Mouse (Mus musculus) kidney, adult 9 months (tissue): Measurements from ENCODE around the gene 4930447C04Rik.
A peak's percentile ranks its signal among the peaks of the same experiment; 100 is the strongest.

Source experiments
- DNase-seq: peaks from one replicate; pipeline ENCODE4 v3.0.0; 2022

4930447C04Rik gene

DNA sequence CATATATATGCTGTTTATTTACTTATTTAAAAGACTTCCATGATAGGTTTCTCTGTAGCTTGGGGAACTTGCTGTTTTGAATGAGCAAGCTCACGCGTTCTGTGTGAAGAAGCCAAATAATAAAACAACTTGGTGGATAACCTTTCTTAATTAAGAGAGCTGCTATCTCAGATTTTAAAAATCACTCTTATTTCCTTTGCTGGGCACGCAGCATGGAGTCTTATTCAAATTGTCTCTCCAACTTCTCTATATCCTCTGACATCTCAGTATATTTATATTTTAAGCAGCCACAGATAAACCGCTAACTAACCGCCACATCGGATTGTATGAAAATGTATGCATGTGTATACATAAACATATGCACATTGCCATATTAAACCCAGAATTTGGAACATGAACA lies 1.6 kb upstream of the 4930447C04Rik start:
- no peak for DNase-seq

- no peak for DNase-seq
Measured at GRCm38 (mm10) chr12:72941398-72942051, 951 bp upstream of the 4930447C04Rik start.

GRCm38 (mm10) chr12:72940822-72941397 lies 336 bp upstream of the 4930447C04Rik start:
- DNase-seq = no peak

DNA sequence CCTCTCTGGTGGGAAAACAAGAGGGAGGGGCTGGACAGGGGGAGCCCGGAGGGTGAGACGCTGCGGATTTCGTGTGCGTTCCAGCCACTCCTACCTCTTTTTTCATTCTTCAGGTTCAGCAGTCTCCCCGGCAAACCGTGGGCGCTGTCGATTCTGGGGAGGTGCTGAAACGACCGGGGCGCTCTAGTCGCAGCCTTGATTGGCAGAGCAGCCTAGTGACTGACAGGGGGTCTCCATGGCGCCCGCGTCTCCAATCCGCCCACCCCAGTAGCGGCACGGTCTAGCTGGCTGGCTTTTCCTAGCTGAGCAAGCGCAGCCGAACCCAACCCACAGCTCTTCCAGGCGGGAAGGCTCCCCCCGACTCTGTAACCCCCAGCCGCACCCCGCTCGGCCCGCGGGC lies 958 bp downstream of the 4930447C04Rik start, which contains the start of gene Six6:
Gene Six6 (plus strand): TSS at position 277 of the 400 bp plus-strand sequence.
- no peak for DNase-seq

DNA sequence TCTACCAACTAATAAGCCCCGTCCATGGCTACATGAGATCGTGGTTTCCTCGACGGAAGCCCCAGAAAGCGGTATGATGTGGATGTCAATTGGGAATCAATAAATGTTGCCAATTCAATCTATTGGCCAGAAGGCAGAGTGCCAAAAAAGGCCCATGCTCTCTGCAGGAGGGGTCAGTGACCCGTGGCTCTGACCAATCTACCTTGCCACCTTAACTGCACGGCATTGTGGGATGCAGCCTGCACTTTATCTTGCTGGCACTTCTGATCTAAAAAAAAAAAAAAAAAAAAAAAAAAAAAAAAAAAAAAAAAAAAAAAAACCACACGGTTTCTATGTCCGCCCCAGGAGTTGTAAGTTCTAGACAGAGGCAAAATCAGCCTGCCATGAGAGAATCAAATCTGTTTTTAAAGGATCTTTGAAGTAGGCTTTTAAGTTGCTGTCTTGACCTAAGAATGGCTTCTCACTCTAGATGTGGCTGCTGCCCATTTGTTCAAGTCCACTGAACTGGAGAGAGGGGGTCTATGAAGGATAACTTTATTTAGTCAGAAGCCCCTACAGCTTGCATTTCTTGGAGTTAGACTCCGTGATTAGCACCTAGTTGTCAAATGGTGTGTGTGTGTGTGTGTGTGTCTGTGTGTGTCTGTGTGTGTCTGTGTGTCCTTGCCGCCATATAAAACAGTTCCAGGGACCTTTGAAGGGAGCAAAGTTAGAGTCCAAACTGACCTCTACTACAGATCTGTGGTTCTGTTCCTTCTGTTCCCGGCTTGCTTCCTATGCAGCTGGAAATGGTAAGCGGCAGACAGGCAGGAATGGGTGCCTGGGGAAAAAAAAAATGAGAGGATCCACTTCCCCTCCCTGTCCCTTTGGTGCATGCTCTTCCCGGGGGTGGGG lies 1.7 kb downstream of the 4930447C04Rik start:
- DNase-seq = no peak

DNA sequence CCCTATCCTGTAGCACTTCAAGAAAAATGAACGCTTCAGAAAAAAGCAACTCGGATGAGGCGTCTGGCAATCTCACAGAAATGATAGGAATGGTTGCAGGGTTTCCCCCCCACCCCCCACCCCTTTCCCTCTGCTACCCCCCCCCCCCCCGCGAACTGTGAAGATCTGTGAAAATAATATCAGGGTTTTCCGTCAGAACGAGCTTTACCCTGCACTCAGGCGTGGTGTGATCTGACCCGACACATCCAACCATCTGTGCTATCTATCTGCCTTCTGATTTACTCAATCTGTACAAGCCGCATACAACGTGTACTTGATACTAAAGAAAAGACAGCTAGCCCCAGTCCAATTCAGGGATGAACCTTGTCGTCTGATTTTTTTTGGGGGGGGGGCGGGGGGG lies 2.4 kb downstream of the 4930447C04Rik start:
- DNase-seq = no peak

GRCm38 (mm10) chr12:72937537-72938120 lies 2.9 kb downstream of the 4930447C04Rik start:
- DNase-seq = no peak

DNA sequence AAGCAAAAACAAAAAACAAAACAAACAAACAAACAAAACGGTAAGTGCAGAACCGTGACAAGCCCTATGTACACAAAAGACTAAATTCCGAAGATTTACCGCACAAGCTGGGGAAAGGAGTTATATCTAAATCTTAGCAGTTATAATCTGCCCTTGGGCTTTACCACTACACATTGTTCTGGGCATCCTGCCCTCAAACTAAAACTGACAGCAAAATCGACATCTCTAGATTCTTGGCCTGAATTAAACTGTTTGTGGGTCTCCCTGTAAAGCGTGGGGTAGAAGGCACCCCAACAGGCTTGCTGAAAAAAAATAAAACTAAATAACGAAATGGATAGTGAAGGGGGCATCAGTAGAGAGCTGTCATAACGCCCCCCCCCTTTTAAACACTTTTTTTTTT lies 3.8 kb downstream of the 4930447C04Rik start:
- no peak for DNase-seq

- DNase-seq = no peak
Measured at GRCm38 (mm10) chr12:72917159-72917993, 23.2 kb downstream of the 4930447C04Rik start.

GRCm38 (mm10) chr12:72854377-72855032 lies 86.1 kb downstream of the 4930447C04Rik start:
- no peak for DNase-seq

- DNase-seq = no peak
Measured at GRCm38 (mm10) chr12:72853406-72854076, 87.0 kb downstream of the 4930447C04Rik start.

GRCm38 (mm10) chr12:72852264-72852663 lies 88.3 kb downstream of the 4930447C04Rik start:
- DNase-seq = no peak

DNA sequence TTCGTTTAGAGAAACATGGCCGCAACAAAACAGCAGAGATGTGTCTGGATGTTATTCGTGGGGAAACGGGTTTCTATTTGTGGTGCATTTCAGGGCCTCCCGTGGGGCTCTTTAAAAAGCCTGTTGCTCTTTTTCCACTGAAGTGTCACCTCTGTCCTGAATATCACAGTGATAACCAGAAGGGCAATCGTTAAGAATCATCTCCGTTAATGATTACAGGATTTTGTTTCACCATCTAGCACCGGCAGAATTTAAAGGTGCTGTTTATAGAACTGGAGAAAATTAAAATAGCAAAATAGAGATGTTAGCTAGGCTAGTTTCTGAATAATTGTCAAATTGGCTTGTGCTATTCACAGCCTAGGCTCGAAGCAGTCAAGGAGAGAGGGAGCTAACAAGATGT lies 90.4 kb downstream of the 4930447C04Rik start:
- DNase-seq = no peak

GRCm38 (mm10) chr12:72847725-72848124 lies 92.8 kb downstream of the 4930447C04Rik start:
- DNase-seq = peak; percentile 47

DNA sequence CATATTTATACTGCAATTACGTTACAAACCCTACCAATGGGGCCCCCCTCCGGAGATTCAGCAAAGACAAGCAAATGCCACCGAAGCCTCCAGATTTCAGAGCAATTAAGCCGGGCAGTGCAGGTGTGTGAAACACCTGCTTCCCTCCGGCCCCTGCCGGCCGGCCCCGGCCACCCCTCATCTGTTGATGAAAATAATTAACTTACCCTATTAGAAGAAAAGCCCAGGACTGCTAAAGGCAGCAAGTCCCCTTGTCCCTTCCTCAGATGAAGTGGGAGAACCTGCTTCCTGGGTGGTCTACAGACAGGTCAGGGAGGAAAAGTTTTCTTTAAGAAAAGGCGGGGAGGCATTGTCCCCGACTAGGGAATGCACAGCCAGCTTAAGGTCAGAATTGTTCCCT lies 94.6 kb downstream of the 4930447C04Rik start:
- DNase-seq = no peak

DNA sequence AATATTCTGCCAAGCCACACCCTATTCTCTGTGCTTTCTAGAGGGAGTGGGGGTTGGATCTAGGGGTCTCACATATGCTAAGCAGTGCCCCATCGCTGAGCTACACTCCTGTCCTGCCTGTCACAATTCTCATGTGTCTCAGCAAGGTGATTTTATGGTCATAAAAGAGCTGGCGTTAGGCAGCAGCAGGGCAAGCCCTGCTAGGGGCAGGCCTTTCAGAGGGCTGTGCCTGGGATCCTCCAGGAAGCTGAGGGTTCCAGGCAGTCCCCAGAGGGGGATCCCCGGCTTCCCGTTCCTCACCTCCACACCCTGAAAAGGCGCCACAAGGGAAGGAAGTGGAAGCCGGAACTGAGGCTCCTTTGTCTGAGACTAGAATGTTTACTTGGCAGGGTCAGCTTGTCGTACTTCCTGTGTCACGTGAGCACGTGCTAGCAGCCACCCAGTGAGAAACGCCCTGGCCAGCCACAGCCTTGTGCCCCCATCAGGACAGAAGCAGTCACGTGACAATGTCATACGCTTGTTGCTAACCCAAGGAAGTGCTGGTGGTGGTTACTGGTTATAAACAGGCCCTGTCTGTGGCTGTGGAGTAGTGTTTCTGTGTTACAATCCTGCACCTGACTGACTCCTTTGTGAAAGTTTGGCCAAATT lies 96.5 kb downstream of the 4930447C04Rik start:
- peak; percentile 85 for DNase-seq

- no peak for DNase-seq
Measured at GRCm38 (mm10) chr12:72843555-72843954, 97.0 kb downstream of the 4930447C04Rik start.

- DNase-seq = no peak
Measured at GRCm38 (mm10) chr12:72843135-72843534, 97.4 kb downstream of the 4930447C04Rik start.

DNA sequence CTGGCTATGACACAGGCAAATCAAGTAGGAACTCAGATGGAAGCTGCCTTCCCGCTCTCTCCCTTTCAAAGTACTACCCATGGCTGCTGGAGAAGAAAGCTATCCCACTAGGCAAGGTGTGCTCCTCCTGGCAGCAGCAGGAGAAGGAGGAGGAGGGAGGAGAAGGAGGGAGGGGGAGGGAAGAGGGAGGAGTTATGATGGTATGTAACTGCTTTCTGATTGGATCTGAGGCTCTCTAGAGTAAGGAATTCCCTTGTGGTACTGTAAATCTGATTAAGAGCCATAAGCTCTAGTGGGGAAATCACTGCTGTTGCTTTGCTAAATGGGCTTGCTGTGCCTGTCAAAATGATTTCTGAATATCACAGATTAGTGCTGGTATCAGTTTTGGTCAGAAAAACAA lies 99.1 kb downstream of the 4930447C04Rik start:
- no peak for DNase-seq

DNA sequence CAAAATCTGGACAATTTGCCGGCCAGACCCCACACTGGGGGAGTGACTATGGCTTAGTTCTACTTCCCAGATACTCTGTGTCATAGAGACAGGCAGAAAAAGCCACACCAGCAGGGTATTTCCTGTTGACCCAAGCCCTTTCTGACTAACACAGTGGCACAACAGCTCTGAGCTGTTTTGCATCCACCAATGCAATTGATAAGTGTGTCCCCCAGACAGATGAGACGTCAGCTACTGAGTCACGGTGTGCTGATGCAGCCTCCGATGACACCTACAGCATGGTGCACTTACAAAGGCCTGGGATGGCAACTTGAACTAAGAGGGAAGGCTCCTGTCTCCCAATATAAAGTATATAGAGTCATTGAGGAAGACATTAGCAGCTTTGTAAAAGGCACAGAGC lies 103.3 kb downstream of the 4930447C04Rik start:
- no peak for DNase-seq
